In the genomic region with DNA sequence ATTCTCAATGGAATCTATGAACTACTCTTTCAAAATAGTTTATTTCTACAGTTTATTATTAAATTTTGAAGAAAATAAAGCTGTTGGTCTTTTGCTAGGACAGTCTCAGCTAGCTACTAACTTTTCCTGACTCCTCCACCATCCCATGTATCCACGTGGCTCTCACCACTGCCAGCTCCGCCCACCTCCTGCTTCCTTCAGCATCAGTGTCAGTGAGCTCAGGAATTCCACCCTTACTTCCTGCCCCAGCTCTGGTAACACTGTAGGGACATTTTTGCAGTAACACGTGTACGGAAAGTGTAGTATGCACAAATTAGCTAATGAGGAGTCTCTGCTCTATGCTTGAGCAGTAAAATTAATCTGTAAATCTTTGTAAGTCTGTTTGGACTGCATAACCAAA, we compare ENCODE assay signal across 12 mouse cellular contexts. TPM values are rescaled to one million over a fixed set of nuclear protein-coding genes. Genes with fewer than 3 reads are reported as not detected.
DNase-seq lines count a peak whose midpoint lies in the region; ATAC-seq and TF ChIP-seq lines count a peak whose summit lies in the region.
"Had no signal": no experiment of that assay in that cellular context is flagged by ENCODE, and none has a peak within 500 bp of the region (broad histone marks: within the 10 kb centered on the region; RNA-seq: fewer than 3 reads in every experiment).

No protein-coding gene starts in this region.

- ATAC-seq in kidney, embryonic 16.5 days (ENCODE audit: low FRiP score, low TSS enrichment) = 0 out of 2 replicates have a peak, but pooled peaks have one; percentile 51
- no peak for ATAC-seq in intestine, embryonic 16.5 days
- no peak for ATAC-seq in midbrain, embryonic 15.5 days (replicated peaks)
- ATAC-seq: liver, postnatal 0 days had no signal

- no peaks in the 10 kb centered on the region for H3K9me3 ChIP-seq in kidney, embryonic 16.5 days (ENCODE audit: low read length)
- no peaks in the 10 kb centered on the region for H3K9me3 ChIP-seq in intestine, embryonic 16.5 days (ENCODE audit: control insufficient read depth, low read length)
- no peaks in the 10 kb centered on the region for H3K9me3 ChIP-seq in midbrain, embryonic 15.5 days
- H3K9me3 ChIP-seq: hindbrain, embryonic 12.5 days had no signal

- H3K79me2 ChIP-seq in heart, adult 2 months (replicated peaks; ENCODE audit: control insufficient read depth, insufficient read depth, low read length) = peaks cover 2% of the 10 kb centered on the region

- no peak overlapping the region for H3K4me3 ChIP-seq in heart, adult 2 months
- H3K4me3 ChIP-seq in kidney, embryonic 16.5 days (ENCODE audit: low read length) = no peak overlapping the region
- H3K4me3 ChIP-seq in intestine, embryonic 16.5 days (ENCODE audit: low read length) = no peak overlapping the region
- H3K4me3 ChIP-seq in midbrain, embryonic 15.5 days = no peak overlapping the region
- H3K4me3 ChIP-seq: hindbrain, embryonic 12.5 days had no signal

- TF ChIP-seq POLR2A in heart, adult 2 months (IDR thresholded peaks at IDR 0.05; ENCODE audit: insufficient read depth, low read depth, low read length) = no peak

- no peak overlapping the region for H3K9ac ChIP-seq in heart, adult 2 months (ENCODE audit: low read depth, low read length)
- no peak overlapping the region for H3K9ac ChIP-seq in kidney, embryonic 16.5 days (replicated peaks; ENCODE audit: low read length)
- no peak overlapping the region for H3K9ac ChIP-seq in intestine, embryonic 16.5 days (ENCODE audit: low read depth, low read length)
- H3K9ac ChIP-seq in midbrain, embryonic 15.5 days = no peak overlapping the region
- H3K9ac ChIP-seq: hindbrain, embryonic 12.5 days; liver, postnatal 0 days had no signal

- peak overlapping the region; percentile 4; the same call in 1 of the 2 replicates for H3K27ac ChIP-seq in heart, adult 2 months
- H3K27ac ChIP-seq in kidney, embryonic 16.5 days (ENCODE audit: low read length) = no peak overlapping the region
- no peak overlapping the region for H3K27ac ChIP-seq in intestine, embryonic 16.5 days (ENCODE audit: low read length)
- no peak overlapping the region for H3K27ac ChIP-seq in midbrain, embryonic 15.5 days
- H3K27ac ChIP-seq: hindbrain, embryonic 12.5 days had no signal

- peak; percentile 50 for DNase-seq in right cerebral cortex, adult 18-20 months
- DNase-seq in right cerebral cortex, adult 2 months (ENCODE audit: low spot score in 2 of 2) = no peak
- peak; percentile 59 to 70 for DNase-seq in heart, adult 2 months
- DNase-seq in layer of hippocampus, postnatal 36 days = no peak
- DNase-seq: cerebellum, adult 11-12 months; liver, postnatal 0 days; right cerebral cortex, postnatal 25 days; thymus, postnatal 14 days had no signal

- 0 out of 2 replicates have a peak, but pooled peaks have one; percentile 36 for TF ChIP-seq EP300 in heart, adult 2 months (IDR thresholded peaks at IDR 0.05; ENCODE audit: insufficient read depth, low read depth, low read length)

- intact Hi-C loops in heart, adult 2 months (cut with DNase I) = no loop called here

- H3K27me3 ChIP-seq in heart, adult 2 months (ENCODE audit: control insufficient read depth, insufficient read depth, low read length) = no peaks in the 10 kb centered on the region
- H3K27me3 ChIP-seq in kidney, embryonic 16.5 days (ENCODE audit: insufficient read depth, low read length) = no peaks in the 10 kb centered on the region
- no peaks in the 10 kb centered on the region for H3K27me3 ChIP-seq in intestine, embryonic 16.5 days (replicated peaks; ENCODE audit: control insufficient read depth, insufficient read depth, low read length)
- H3K27me3 ChIP-seq in midbrain, embryonic 15.5 days (replicated peaks) = no peaks in the 10 kb centered on the region
- H3K27me3 ChIP-seq: hindbrain, embryonic 12.5 days had no signal

- H3K4me1 ChIP-seq in heart, adult 2 months (ENCODE audit: control insufficient read depth, insufficient read depth, low read length) = peaks cover 16% of the 10 kb centered on the region
- peaks cover 21% of the 10 kb centered on the region for H3K4me1 ChIP-seq in kidney, embryonic 16.5 days (ENCODE audit: insufficient read depth, low read length)
- peaks cover 12% of the 10 kb centered on the region for H3K4me1 ChIP-seq in intestine, embryonic 16.5 days (ENCODE audit: control insufficient read depth, insufficient read depth, low read length)
- peaks cover 25% of the 10 kb centered on the region for H3K4me1 ChIP-seq in midbrain, embryonic 15.5 days

- peaks cover 57% of the 10 kb centered on the region for H3K36me3 ChIP-seq in heart, adult 2 months (ENCODE audit: control insufficient read depth, insufficient read depth, low read length)
- peaks cover 45% of the 10 kb centered on the region for H3K36me3 ChIP-seq in kidney, embryonic 16.5 days (ENCODE audit: insufficient read depth, low read length)
- H3K36me3 ChIP-seq in intestine, embryonic 16.5 days (ENCODE audit: control insufficient read depth, insufficient read depth, low read length) = peaks cover 9% of the 10 kb centered on the region; the same call in 1 of the 2 replicates
- peaks cover 36% of the 10 kb centered on the region for H3K36me3 ChIP-seq in midbrain, embryonic 15.5 days (replicated peaks)

- no peak for TF ChIP-seq CTCF in heart, adult 2 months (IDR thresholded peaks at IDR 0.05)

- 21% methylated on average over 4 of the region's 4 CpGs for WGBS in heart, adult 2 months
- WGBS in kidney, embryonic 16.5 days = 41% methylated on average over 4 of the region's 4 CpGs
- 50% methylated on average over 4 of the region's 4 CpGs for WGBS in intestine, embryonic 16.5 days
- WGBS in midbrain, embryonic 15.5 days = 74% methylated on average over 4 of the region's 4 CpGs

- H3K4me2 ChIP-seq in kidney, embryonic 16.5 days (replicated peaks; ENCODE audit: low read depth, low read length) = no peak overlapping the region
- H3K4me2 ChIP-seq in intestine, embryonic 16.5 days (ENCODE audit: low read depth, low read length) = no peak overlapping the region
- no peak overlapping the region for H3K4me2 ChIP-seq in midbrain, embryonic 15.5 days
- H3K4me2 ChIP-seq: hindbrain, embryonic 12.5 days had no signal

RNA-seq across cellular contexts. Expression of a gene that starts 6.0 kb away (rescaled TPM):
- total RNA-seq in heart, adult 2 months (2021) = 10 to 100 TPM; 14.1 to 15.3 TPM
- polyA plus RNA-seq in heart, adult 2 months (2012; rRNA removed) = 2.5 and 4.0 TPM in 2 replicates
- polyA plus RNA-seq in kidney, embryonic 16.5 days (2015; fragmentation: Nextera tagmentation; extraction: Ambion mirVana) = 34.6 and 38.6 TPM in 2 replicates
- total RNA-seq in layer of hippocampus, postnatal 36 days (2021) = 10 to 100 TPM; 41.7 to 44.2 TPM
- 35.1 and 35.8 TPM in 2 replicates for polyA plus RNA-seq in intestine, embryonic 16.5 days (2015; fragmentation: Nextera tagmentation; extraction: Ambion mirVana)
- 43.9 and 45.3 TPM in 2 replicates for polyA plus RNA-seq in midbrain, embryonic 15.5 days (2015; fragmentation: Nextera tagmentation; extraction: Ambion mirVana)

RNA-seq across cellular contexts. Expression of a gene that starts 35.3 kb away (rescaled TPM):
- 100 to 1,000 TPM; 174 to 186 TPM for total RNA-seq in heart, adult 2 months (2021)
- polyA plus RNA-seq in heart, adult 2 months (2012; rRNA removed) = 27.6 and 54.1 TPM in 2 replicates
- 552 and 638 TPM in 2 replicates for polyA plus RNA-seq in kidney, embryonic 16.5 days (2015; fragmentation: Nextera tagmentation; extraction: Ambion mirVana)
- 100 to 1,000 TPM; 214 to 229 TPM for total RNA-seq in layer of hippocampus, postnatal 36 days (2021)
- polyA plus RNA-seq in intestine, embryonic 16.5 days (2015; fragmentation: Nextera tagmentation; extraction: Ambion mirVana) = 516 and 562 TPM in 2 replicates
- 495 and 513 TPM in 2 replicates for polyA plus RNA-seq in midbrain, embryonic 15.5 days (2015; fragmentation: Nextera tagmentation; extraction: Ambion mirVana)

Comparison
In these comparisons a context has a peak if more than half of its experiments do, and no peak if none do; other contexts are left out.
1. DNase-seq: peak in right cerebral cortex, adult 18-20 months (single experiment) and heart, adult 2 months (2 of 2); none in right cerebral cortex, adult 2 months (0 of 2) and layer of hippocampus, postnatal 36 days (0 of 2).